Comparison of ENCODE assay signal across 24 mouse cellular contexts in the genomic region with DNA sequence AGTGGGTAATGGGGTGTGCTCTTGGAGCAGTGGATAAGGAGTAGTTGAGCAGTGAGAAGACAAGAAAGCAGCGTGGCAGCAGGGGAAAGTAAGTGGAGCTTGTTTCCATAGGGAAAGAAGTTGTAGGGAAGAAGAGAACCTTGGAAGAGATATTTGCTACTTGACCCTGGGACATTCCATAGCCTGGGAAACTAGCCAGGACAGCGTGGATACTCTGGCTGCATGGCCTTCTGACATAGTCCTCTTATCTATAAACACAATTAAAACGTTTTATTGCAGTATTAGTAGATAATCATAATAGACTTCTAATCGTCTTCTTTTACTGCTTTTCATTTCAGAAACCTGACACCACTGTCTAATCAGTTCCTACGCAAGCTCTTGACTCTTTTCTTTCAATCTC.
A peak's percentile ranks its signal among the peaks of the same experiment; 100 is the strongest.
DNase-seq lines count a peak whose midpoint lies in the region; ATAC-seq and TF ChIP-seq lines count a peak whose summit lies in the region.
"Had no signal": no experiment of that assay in that cellular context is flagged by ENCODE, and none has a peak within 500 bp of the region (broad histone marks: within the 10 kb centered on the region; RNA-seq: fewer than 3 reads in every experiment).

No protein-coding gene starts in this region.

- H3K9me3 ChIP-seq in intestine, embryonic 16.5 days (ENCODE audit: control insufficient read depth, low read length): no peaks in the 10 kb centered on the region
- H3K9me3 ChIP-seq in intestine, postnatal 0 days (ENCODE audit: control insufficient read depth): no peaks in the 10 kb centered on the region
- no peaks in the 10 kb centered on the region for H3K9me3 ChIP-seq in midbrain, embryonic 11.5 days (ENCODE audit: control insufficient read depth, low read length)
- H3K9me3 ChIP-seq: embryonic facial prominence, embryonic 13.5 days; G1E; limb, embryonic 15.5 days; neural tube, embryonic 15.5 days had no signal

- H3K27me3 ChIP-seq in intestine, embryonic 16.5 days (replicated peaks; ENCODE audit: control insufficient read depth, insufficient read depth, low read length): no peaks in the 10 kb centered on the region
- H3K27me3 ChIP-seq in intestine, postnatal 0 days (replicated peaks; ENCODE audit: control insufficient read depth, insufficient read depth, low read length): no peaks in the 10 kb centered on the region
- no peaks in the 10 kb centered on the region for H3K27me3 ChIP-seq in midbrain, embryonic 11.5 days (ENCODE audit: control insufficient read depth, insufficient read depth, low read length)
- H3K27me3 ChIP-seq: embryonic facial prominence, embryonic 13.5 days; limb, embryonic 15.5 days; neural tube, embryonic 15.5 days had no signal

- no peaks in the 10 kb centered on the region for H3K4me1 ChIP-seq in intestine, embryonic 16.5 days (ENCODE audit: control insufficient read depth, insufficient read depth, low read length)
- no peaks in the 10 kb centered on the region for H3K4me1 ChIP-seq in intestine, postnatal 0 days (replicated peaks; ENCODE audit: control insufficient read depth, insufficient read depth, low read length)
- no peaks in the 10 kb centered on the region for H3K4me1 ChIP-seq in midbrain, embryonic 11.5 days (ENCODE audit: control insufficient read depth, insufficient read depth, low read length)
- H3K4me1 ChIP-seq: embryonic facial prominence, embryonic 13.5 days; limb, embryonic 15.5 days; neural tube, embryonic 15.5 days had no signal

- H3K27ac ChIP-seq in intestine, embryonic 16.5 days (ENCODE audit: low read length): no peak overlapping the region
- no peak overlapping the region for H3K27ac ChIP-seq in intestine, postnatal 0 days (ENCODE audit: low read depth, low read length)
- H3K27ac ChIP-seq in midbrain, embryonic 11.5 days (ENCODE audit: low read depth, low read length): no peak overlapping the region
- H3K27ac ChIP-seq: embryonic facial prominence, embryonic 13.5 days; heart, adult 2 months; hindbrain, embryonic 14.5 days; limb, embryonic 15.5 days; neural tube, embryonic 15.5 days had no signal

- H3K9ac ChIP-seq in intestine, embryonic 16.5 days (ENCODE audit: low read depth, low read length): no peak overlapping the region
- no peak overlapping the region for H3K9ac ChIP-seq in intestine, postnatal 0 days (ENCODE audit: low read depth, low read length)
- no peak overlapping the region for H3K9ac ChIP-seq in midbrain, embryonic 11.5 days (ENCODE audit: low read length)
- H3K9ac ChIP-seq: embryonic facial prominence, embryonic 13.5 days; forebrain, postnatal 0 days; hindbrain, embryonic 14.5 days; limb, embryonic 15.5 days; neural tube, embryonic 15.5 days had no signal

- TF ChIP-seq CTCF in intestine, postnatal 0 days (IDR thresholded peaks at IDR 0.05; ENCODE audit: low read depth): no peak

- ATAC-seq in intestine, embryonic 16.5 days: peak; percentile 33; the same call in 1 of the 2 replicates
- ATAC-seq in intestine, postnatal 0 days: no peak
- ATAC-seq in midbrain, embryonic 11.5 days (ENCODE audit: low FRiP score): no peak
- ATAC-seq: CD4-positive, CD25-positive, alpha-beta regulatory T cell, adult 4 months; forebrain, postnatal 0 days had no signal

- DNase-seq in adrenal gland, adult (ENCODE audit: inconsistent age in 2 of 2, low spot score in 1 of 2): peak; percentile 14 to 55
- no peak for DNase-seq in adrenal gland, postnatal 4 days (ENCODE audit: low spot score in 2 of 2)
- peak; percentile 62 for DNase-seq in ovary, adult 18-20 months (ENCODE audit: low spot score)
- no peak for DNase-seq in ovary, postnatal 14 days (ENCODE audit: low spot score)
- peak; percentile 1 to 9 for DNase-seq in heart, postnatal 14 days
- DNase-seq in midbrain, embryonic 11.5 days (ENCODE audit: low spot score, missing footprints): no peak
- DNase-seq: cerebellum, adult 9-10 months; forebrain, postnatal 0 days; kidney, adult 11 months; layer of hippocampus, postnatal 36 days; lung, adult 18-20 months; midbrain, embryonic 14.5 days; right cerebral cortex, adult 18-20 months; spleen, adult 18-20 months had no signal

- no peaks in the 10 kb centered on the region for H3K36me3 ChIP-seq in intestine, embryonic 16.5 days (ENCODE audit: control insufficient read depth, insufficient read depth, low read length)
- H3K36me3 ChIP-seq in intestine, postnatal 0 days (ENCODE audit: control insufficient read depth, insufficient read depth): no peaks in the 10 kb centered on the region
- H3K36me3 ChIP-seq in midbrain, embryonic 11.5 days (ENCODE audit: control insufficient read depth, insufficient read depth, low read length): no peaks in the 10 kb centered on the region
- H3K36me3 ChIP-seq: embryonic facial prominence, embryonic 13.5 days; G1E; limb, embryonic 15.5 days; neural tube, embryonic 15.5 days had no signal

- 31% methylated on average over 5 of the region's 5 CpGs for WGBS in intestine, embryonic 16.5 days
- 33% methylated on average over 5 of the region's 5 CpGs for WGBS in intestine, postnatal 0 days
- WGBS in midbrain, embryonic 11.5 days: 69% methylated on average over 5 of the region's 5 CpGs

- no peak overlapping the region for H3K4me2 ChIP-seq in intestine, embryonic 16.5 days (ENCODE audit: low read depth, low read length)
- H3K4me2 ChIP-seq in intestine, postnatal 0 days (replicated peaks; ENCODE audit: low read depth): no peak overlapping the region
- H3K4me2 ChIP-seq in midbrain, embryonic 11.5 days: no peak overlapping the region
- H3K4me2 ChIP-seq: embryonic facial prominence, embryonic 13.5 days; hindbrain, embryonic 14.5 days; limb, embryonic 15.5 days; neural tube, embryonic 15.5 days had no signal

- intact Hi-C loops in heart, postnatal 14 days (cut with DNase I): no loop called here

- no peak overlapping the region for H3K4me3 ChIP-seq in intestine, embryonic 16.5 days (ENCODE audit: low read length)
- no peak overlapping the region for H3K4me3 ChIP-seq in intestine, postnatal 0 days (ENCODE audit: low read depth, low read length)
- H3K4me3 ChIP-seq in midbrain, embryonic 11.5 days (ENCODE audit: low read depth, low read length): no peak overlapping the region
- H3K4me3 ChIP-seq: embryonic facial prominence, embryonic 13.5 days; heart, adult 2 months; limb, embryonic 15.5 days; myocyte; neural tube, embryonic 15.5 days had no signal

Comparison
In these comparisons a context has a peak if more than half of its experiments do, and no peak if none do; other contexts are left out.
1. DNase-seq: peak in adrenal gland, adult (2 of 2), ovary, adult 18-20 months (single experiment) and heart, postnatal 14 days (2 of 2); none in adrenal gland, postnatal 4 days (0 of 2), ovary, postnatal 14 days (single experiment) and midbrain, embryonic 11.5 days (single experiment).